Mouse (Mus musculus): ENCODE data around the gene Rhof.
A peak's percentile ranks its signal among the peaks of the same experiment; 100 is the strongest.
"Not testable (repeated sequence)": the region's sequence is repeated elsewhere in the genome, so short reads cannot be mapped to it uniquely, and the experiment has no call there.

Gene Rhof

GRCm38 (mm10) chr5:123064207-123064606, 68.3 kb downstream of the Rhof start:
- peak; percentile 55 to 58 for DNase-seq

- no peak for DNase-seq
Measured at GRCm38 (mm10) chr5:123063141-123063540, 69.4 kb downstream of the Rhof start.

- DNase-seq, result not testable (repeated sequence)
Measured at GRCm38 (mm10) chr5:123061402-123061749, 71.1 kb downstream of the Rhof start.

GRCm38 (mm10) chr5:123060706-123061401, 71.6 kb downstream of the Rhof start:
- DNase-seq, result no peak

- peak; percentile 68 to 77 for DNase-seq
Measured at GRCm38 (mm10) chr5:123059757-123060520, 72.6 kb downstream of the Rhof start.

GRCm38 (mm10) chr5:123058251-123059102, 74.0 kb downstream of the Rhof start:
- no peak for DNase-seq

- peak; percentile 98 to 100 for DNase-seq
Measured at GRCm38 (mm10) chr5:123057366-123058250, 74.9 kb downstream of the Rhof start.
